Mouse (Mus musculus) bone marrow, adult 2 months (tissue): ENCODE results near the gene Lgals4. TPM values are rescaled to one million over a fixed set of nuclear protein-coding genes. Genes with fewer than 3 reads are reported as not detected.
"Not testable (repeated sequence)": the region's sequence is repeated elsewhere in the genome, so short reads cannot be mapped to it uniquely, and the experiment has no call there.

Experiments used
- H3K27ac ChIP-seq: fragments of 200-500 bp; 2 replicates; pipeline ENCODE4 v1.5.1; 2012; ENCODE audit warnings: low read depth, mild to moderate bottlenecking, control low read depth, inconsistent platforms, low read length; ENCODE audit not compliant: control insufficient read depth, poor library complexity, insufficient read depth
- H3K4me1 ChIP-seq: fragments of 200-500 bp; 2 replicates; pipeline ENCODE4 v1.6.1; 2011; ENCODE audit warnings: low read length; ENCODE audit not compliant: control insufficient read depth, insufficient read depth
- H3K4me3 ChIP-seq: fragments of 200-500 bp; replicated peaks from 2 replicates; pipeline ENCODE3; 2011; ENCODE audit warnings: mild to moderate bottlenecking, low read depth, low read length, control low read depth; ENCODE audit not compliant: control insufficient read depth
- CTCF ChIP-seq: fragments of 200-500 bp; IDR thresholded peaks from 2 replicates; pipeline ENCODE4 v1.5.1; 2011; ENCODE audit warnings: low read length, control low read depth; ENCODE audit not compliant: control insufficient read depth, insufficient read depth
- POLR2A ChIP-seq: fragments of 200-500 bp; IDR thresholded peaks from 2 replicates; pipeline ENCODE4 v1.6.1; 2011; ENCODE audit warnings: low read depth, mild to moderate bottlenecking, control low read depth, low read length, borderline replicate concordance; ENCODE audit not compliant: control insufficient read depth
- WGBS: fragments of 180-500 bp; shearing (Covaris S2); methylation state at CpG from one replicate; pipeline ENCODE4 v1.1.7; 2018; 5-methylcytosine and 5-hydroxymethylcytosine counted together
- polyA plus RNA-seq: library from polyadenylated mRNA; stranded (reverse); fragments of >200 nt; gene quantifications from 2 replicates; pipeline ENCODE4 v1.2.4, GENCODE M21; 2011; ENCODE audit warnings: low replicate concordance; ENCODE audit not compliant: missing spikeins, insufficient read depth, insufficient read length

Lgals4 gene
- polyA plus RNA-seq, 1 experiment = 67.1 TPM

DNA sequence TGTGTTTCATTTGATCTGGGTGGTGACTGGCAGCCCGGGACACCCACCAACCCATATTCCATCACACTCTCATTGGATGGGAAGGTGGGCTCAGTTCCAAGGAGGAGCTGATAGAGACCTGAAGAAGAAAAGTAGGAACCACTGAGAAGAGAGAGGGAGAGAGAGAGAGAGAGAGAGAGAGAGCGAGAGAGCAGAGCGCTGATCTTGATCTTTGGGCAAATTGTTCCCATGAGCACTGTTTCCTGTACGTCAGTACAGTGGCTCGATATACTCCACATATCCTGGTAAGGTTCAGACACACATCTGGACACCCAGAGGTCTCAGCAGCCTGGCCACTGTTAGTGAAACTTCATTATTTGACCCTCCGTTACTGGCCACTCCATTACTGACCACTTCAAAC, 29.9 kb downstream of the Lgals4 start, which contains the start of gene Lgals7:
TSS of gene Lgals7 (plus strand) at position 314 of the 400 bp plus-strand sequence.
- 72% methylated on average over 6 of the region's 6 CpGs for WGBS
- Histone ChIP-seq H3K4me3 (no peak within 1 kb of the TSS), H3K4me1 (peaks cover 2% of the 10 kb centered on the region; the same call in 1 of the 2 replicates), H3K27ac (no peak within 1 kb of the TSS)
- TF ChIP-seq CTCF (no peak), POLR2A (no peak)

GRCm38 (mm10) chr7:28864288-28864750, 30.7 kb downstream of the Lgals4 start:
- WGBS = 49% methylated on average over 9 of the region's 9 CpGs
- no peak for TF ChIP-seq CTCF
- TF ChIP-seq POLR2A = no peak
- Histone ChIP-seq H3K4me1 (peaks cover 2% of the 10 kb centered on the region; the same call in 1 of the 2 replicates), H3K4me3 (no peak overlapping the region), H3K27ac (no peak overlapping the region)

DNA sequence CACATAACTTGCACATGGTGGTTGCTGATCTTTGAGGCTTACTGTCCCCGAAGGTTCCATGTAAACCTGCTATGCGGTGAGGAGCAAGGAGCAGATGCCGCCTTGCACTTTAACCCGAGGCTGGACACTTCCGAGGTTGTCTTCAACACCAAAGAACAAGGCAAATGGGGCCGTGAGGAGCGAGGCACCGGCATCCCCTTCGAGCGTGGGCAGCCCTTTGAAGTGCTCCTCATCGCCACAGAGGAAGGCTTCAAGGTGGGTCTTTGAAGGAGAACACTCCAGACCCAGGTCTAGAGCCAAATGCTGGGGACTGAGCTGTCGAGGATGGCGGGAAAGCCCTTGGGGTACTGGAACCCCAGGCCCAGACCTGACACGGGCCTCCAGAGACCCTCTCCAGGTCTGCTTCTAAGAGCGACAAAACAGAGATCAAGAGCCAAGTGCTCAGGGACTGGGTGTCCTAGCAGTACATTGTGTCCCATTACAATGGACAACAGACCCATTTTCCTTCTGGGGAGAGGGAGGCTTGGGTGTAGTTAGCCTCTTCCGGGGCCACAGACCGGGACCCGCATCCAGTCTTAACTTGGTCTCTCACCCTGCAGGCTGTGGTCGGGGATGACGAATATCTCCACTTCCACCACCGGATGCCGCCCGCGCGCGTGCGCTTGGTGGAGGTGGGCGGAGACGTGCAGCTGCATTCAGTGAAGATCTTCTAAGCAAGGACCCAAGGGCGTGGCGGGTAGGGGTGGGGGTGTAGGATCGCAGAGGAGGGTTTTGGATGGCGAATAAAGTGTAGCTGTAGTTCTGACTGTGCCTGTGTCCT, 32.0 kb downstream of the Lgals4 start:
- peaks cover 3% of the 10 kb centered on the region; the same call in 1 of the 2 replicates for H3K4me1 ChIP-seq
- 31% methylated on average over 33 of the region's 33 CpGs for WGBS
- peak overlapping the region; percentile 26 for H3K4me3 ChIP-seq
- H3K27ac ChIP-seq = peak overlapping the region; percentile 86
- peak; percentile 15; the same call in 1 of the 2 replicates for TF ChIP-seq CTCF
- peak; percentile 68 for TF ChIP-seq POLR2A

DNA sequence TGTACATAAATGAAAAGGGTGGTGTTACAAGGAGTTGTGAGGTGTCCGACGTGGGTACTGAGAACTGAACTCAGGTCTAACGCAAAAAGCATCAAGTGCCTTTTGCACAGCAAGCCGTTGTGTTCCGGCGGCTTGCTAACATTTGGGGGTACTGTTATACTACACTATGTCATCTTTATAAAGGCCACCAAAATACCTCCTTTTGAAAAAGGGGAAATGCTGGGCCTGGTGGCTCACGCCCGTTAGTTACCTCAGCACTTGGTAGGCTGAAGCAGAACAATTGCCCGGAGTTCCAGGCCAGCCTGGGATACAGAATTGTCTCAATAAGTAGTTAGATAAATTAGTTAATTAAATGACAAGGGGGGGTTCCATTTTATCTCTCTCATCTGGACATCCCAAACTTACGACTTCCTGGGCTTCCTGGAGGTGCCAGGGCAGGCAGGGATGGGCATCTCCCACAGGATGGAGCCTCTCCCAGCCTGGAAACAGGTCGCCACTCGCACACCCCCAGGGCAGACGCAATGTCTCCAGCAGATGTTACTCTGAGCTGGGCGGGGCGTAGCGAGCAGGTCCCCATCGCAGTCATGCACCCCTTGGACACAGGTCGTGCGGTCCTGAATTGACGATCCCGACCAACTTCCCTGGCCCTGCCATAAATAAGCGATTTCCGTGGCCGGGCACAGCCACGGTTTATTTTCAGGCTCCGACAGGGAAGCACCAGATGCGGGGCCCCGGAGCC, 33.3 kb downstream of the Lgals4 start:
- H3K4me1 ChIP-seq = peaks cover 5% of the 10 kb centered on the region; the same call in 1 of the 2 replicates
- 82% methylated on average over 28 of the region's 28 CpGs for WGBS
- H3K4me3 ChIP-seq = no peak overlapping the region
- peak overlapping the region; percentile 86 for H3K27ac ChIP-seq
- TF ChIP-seq CTCF (no peak), POLR2A (no peak)

DNA sequence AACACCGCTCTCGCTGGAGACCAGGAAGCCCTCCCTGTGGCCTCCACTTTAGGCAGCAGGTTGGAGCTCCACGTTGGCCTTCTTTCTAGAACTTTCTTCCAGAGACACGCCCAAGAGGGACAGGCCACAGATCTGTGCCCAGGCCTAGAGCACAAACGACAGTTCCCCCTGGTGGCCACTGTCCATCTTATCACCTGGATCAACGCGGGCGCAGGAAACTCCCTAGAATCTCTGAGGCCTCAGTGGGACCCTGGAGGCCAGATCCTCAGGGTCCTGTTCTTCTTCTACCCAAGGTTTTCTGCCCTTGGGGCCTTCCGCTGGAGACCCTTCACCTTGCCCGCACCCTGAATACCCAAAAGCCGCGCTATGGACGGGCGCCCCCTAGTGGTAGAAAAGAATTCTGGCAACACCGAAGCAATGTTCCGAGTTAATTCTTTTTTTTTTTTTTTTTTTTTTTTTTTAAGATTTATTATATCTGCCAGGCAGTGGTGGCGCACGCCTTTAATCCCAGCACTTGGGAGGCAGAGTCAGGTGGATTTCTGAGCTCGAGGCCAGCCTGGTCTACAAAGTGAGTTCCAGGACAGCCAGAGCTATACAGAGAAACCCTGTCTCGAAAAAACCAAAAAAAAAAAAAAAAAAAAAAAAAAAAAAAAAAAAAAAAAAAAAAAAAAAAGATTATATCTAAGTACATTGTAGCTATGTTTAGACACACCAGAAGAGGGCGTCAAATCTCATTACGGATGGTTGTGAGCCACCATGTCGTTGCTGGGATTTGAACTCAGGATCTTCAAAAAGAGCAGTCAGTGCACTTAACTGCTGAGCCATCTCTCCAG, 34.1 kb downstream of the Lgals4 start:
- peak; percentile 78 for TF ChIP-seq CTCF
- Histone ChIP-seq H3K27ac (peak overlapping the region; percentile 4; the same call in 1 of the 2 replicates), H3K4me3 (peak overlapping the region; percentile 38)
- 16% methylated on average over 23 of the region's 23 CpGs for WGBS
- not testable (repeated sequence) for H3K4me1 ChIP-seq

DNA sequence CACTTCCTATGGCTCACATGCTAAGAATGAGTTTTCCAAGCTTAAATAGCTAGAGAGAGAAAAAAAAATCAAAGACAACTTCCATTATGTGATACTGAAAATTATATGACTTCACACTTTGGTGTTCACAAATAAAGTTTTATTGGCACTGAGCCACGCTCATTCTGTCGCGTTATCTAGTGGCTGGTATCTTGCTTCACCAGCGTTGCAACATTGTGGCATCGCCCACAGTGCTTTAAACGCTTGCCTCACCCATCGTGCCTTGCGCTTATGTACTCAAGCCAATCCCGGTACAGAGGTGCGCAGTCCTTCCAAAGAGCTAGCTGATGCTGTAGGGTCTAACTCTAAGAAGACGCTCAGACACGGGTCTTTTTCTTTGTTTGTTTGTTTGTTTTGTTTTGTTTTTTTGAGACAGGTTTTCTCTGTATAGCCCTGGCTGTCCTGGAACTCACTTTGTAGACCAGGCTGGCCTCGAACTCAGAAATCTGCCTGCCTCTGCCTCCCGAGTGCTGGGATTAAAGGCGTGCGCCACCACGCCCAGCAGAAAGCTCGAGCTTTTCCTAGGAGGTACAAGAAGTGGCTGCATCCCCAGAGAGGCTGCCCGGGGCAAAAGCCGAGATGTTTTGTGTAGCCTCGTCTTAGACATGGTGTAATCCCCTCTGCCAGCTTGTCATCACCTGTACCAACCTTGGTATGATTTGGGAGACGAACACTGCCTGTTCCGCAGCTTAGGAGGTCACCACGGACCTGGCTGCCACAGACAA, 37.4 kb downstream of the Lgals4 start:
- no peak overlapping the region for H3K27ac ChIP-seq
- WGBS = 60% methylated on average over 24 of the region's 24 CpGs
- no peak for TF ChIP-seq CTCF
- TF ChIP-seq POLR2A = no peak
- peaks cover 5% of the 10 kb centered on the region; the same call in 1 of the 2 replicates for H3K4me1 ChIP-seq
- H3K4me3 ChIP-seq = no peak overlapping the region

DNA sequence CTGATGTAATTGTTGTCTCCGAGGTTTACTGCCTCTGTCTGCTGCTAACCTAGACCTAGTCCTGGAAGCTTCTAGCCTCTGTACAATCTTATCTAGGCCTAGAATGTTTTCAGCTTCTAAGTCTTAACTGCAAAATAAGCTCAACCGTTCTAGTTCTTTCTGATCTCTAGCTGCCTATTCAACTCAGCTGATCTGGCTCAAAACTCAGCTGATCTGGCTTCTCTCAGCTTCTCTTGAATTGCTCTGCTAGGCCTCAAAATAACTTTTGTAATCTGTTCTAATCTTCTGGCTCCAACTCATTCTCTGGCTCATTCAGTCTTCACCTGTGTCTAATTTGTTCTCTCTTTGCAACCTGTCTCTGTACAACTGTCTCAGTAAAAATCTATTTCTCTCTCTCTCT, 40.9 kb downstream of the Lgals4 start:
- 71% methylated on average over 2 of the region's 2 CpGs for WGBS
- no peak overlapping the region for H3K27ac ChIP-seq
- no peak overlapping the region for H3K4me3 ChIP-seq
- TF ChIP-seq POLR2A (no peak), CTCF (no peak)
- H3K4me1 ChIP-seq = peaks cover 2% of the 10 kb centered on the region; the same call in 1 of the 2 replicates
